Mouse (Mus musculus): ENCODE results near the gene Ppp1r15a. TPM values are rescaled to one million over a fixed set of nuclear protein-coding genes. Genes with fewer than 3 reads are reported as not detected.
A peak's percentile ranks its signal among the peaks of the same experiment; 100 is the strongest.
"Not testable (repeated sequence)": the region's sequence is repeated elsewhere in the genome, so short reads cannot be mapped to it uniquely, and the experiment has no call there.

Ppp1r15a gene
- total and polyA plus RNA-seq, 3 experiments, result 49.0 to 57.8 (median 49.7) TPM

GRCm38 (mm10) chr7:45551512-45551883 lies 25.4 kb upstream of the Ppp1r15a start:
- no peak for DNase-seq

- no peak for DNase-seq
Observed at GRCm38 (mm10) chr7:45550821-45551511, 24.9 kb upstream of the Ppp1r15a start.

- DNase-seq, result peak; percentile 43
Observed at GRCm38 (mm10) chr7:45549641-45550436, 23.8 kb upstream of the Ppp1r15a start.

GRCm38 (mm10) chr7:45544525-45544924 lies 18.5 kb upstream of the Ppp1r15a start:
- DNase-seq, result no peak

- DNase-seq, result no peak
Observed at GRCm38 (mm10) chr7:45540213-45540612, 14.1 kb upstream of the Ppp1r15a start.

GRCm38 (mm10) chr7:45539095-45539494 lies 13.0 kb upstream of the Ppp1r15a start:
- DNase-seq, result no peak

- DNase-seq, result peak; percentile 67
Observed at GRCm38 (mm10) chr7:45538163-45539041, 12.3 kb upstream of the Ppp1r15a start.

- no peak for DNase-seq
Observed at GRCm38 (mm10) chr7:45537602-45538001, 11.5 kb upstream of the Ppp1r15a start.

GRCm38 (mm10) chr7:45535676-45536075 lies 9.6 kb upstream of the Ppp1r15a start:
- no peak for DNase-seq

- DNase-seq, result no peak
Observed at GRCm38 (mm10) chr7:45530643-45531042, 4.6 kb upstream of the Ppp1r15a start.

- DNase-seq, result no peak
Observed at GRCm38 (mm10) chr7:45529461-45529860, 3.4 kb upstream of the Ppp1r15a start.

- DNase-seq, result not testable (repeated sequence)
Observed at GRCm38 (mm10) chr7:45527169-45527568, 1.1 kb upstream of the Ppp1r15a start.

GRCm38 (mm10) chr7:45526474-45527120 lies 529 bp upstream of the Ppp1r15a start:
- no peak for DNase-seq

GRCm38 (mm10) chr7:45524841-45525621 lies 1.0 kb downstream of the Ppp1r15a start:
- DNase-seq, result peak; percentile 77

GRCm38 (mm10) chr7:45523678-45524170 lies 2.3 kb downstream of the Ppp1r15a start:
- peak; percentile 61 for DNase-seq

- no peak for DNase-seq
Observed at GRCm38 (mm10) chr7:45522957-45523676, 3.0 kb downstream of the Ppp1r15a start.

GRCm38 (mm10) chr7:45522194-45522752 lies 3.8 kb downstream of the Ppp1r15a start:
- DNase-seq, result no peak

- DNase-seq, result peak; percentile 91
Observed at GRCm38 (mm10) chr7:45521728-45522184, 4.3 kb downstream of the Ppp1r15a start.

GRCm38 (mm10) chr7:45520605-45521004 lies 5.5 kb downstream of the Ppp1r15a start:
- DNase-seq, result no peak

Data from adrenal gland, adult 2 months (tissue).